Mouse (Mus musculus) bone marrow, adult 2 months (tissue): Measurements from ENCODE around the gene Rad18.

Experiments
- CTCF ChIP-seq: fragments of 200-500 bp; IDR thresholded peaks from 2 replicates; pipeline ENCODE4 v1.5.1; 2011; ENCODE audit warnings: low read length, control low read depth; ENCODE audit not compliant: control insufficient read depth, insufficient read depth
- POLR2A ChIP-seq: fragments of 200-500 bp; IDR thresholded peaks from 2 replicates; pipeline ENCODE4 v1.6.1; 2011; ENCODE audit warnings: low read depth, mild to moderate bottlenecking, control low read depth, low read length, borderline replicate concordance; ENCODE audit not compliant: control insufficient read depth

GRCm38 (mm10) chr6:112691523-112691922 is 5.0 kb downstream of the Rad18 start:
- no peak for TF ChIP-seq CTCF
- no peak for TF ChIP-seq POLR2A
